Mouse (Mus musculus): ENCODE data around the gene Gcc2. TPM values are rescaled to one million over a fixed set of nuclear protein-coding genes. Genes with fewer than 3 reads are reported as not detected.
"Not testable (repeated sequence)": the region's sequence is repeated elsewhere in the genome, so short reads cannot be mapped to it uniquely, and the experiment has no call there.

Gcc2 gene
- polyA plus RNA-seq, 1 experiment = 22.8 TPM

DNA sequence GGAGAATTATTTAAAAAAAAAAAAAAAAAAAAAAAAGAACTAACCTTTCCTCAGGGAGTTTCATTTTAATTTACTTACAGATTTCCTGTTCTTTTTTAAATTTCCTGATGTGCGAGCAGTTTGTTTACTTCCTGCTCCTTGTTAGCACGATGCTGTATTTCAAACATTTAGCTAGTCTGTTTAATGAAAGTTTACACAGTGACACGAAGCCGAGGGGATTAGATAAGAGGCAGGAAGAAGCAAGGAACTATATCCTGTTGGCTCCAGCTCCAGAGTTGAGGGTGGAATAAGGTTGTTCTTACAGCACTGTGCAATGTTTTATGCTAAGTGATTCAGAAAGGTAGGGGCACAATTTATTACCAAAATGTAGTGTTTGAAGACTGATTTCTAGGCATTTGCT lies 657 bp downstream of the Gcc2 start:
- Histone ChIP-seq H3K27ac (replicated peaks; ENCODE audit: low read depth, low read length) (no peak overlapping the region), H3K4me1 (ENCODE audit: control insufficient read depth, insufficient read depth, insufficient read length, low read length) (peaks cover 3% of the 10 kb centered on the region), H3K4me3 (ENCODE audit: insufficient read depth, low read depth, low read length) (peak overlapping the region; percentile 83)

DNA sequence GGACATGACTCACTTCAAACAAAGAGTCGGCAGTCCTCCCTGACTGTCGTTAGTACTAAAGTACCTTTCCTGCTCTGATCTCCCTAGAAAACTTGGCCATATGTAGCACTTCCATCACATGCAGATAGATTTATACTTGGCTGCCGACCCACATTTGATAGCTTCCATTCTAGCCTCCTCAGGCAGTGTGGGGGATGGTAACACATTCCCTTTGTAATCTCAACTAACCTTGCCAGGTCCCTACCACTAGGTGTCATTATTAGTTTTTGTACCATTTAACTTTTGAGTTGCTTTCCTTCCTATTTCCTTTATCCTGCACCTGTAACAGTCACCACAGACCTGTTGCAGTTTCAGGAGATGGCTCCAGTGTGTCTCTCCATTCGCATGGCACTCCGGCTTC lies 3.2 kb downstream of the Gcc2 start:
- H3K27ac ChIP-seq (replicated peaks; ENCODE audit: low read depth, low read length) = no peak overlapping the region
- H3K4me1 ChIP-seq (ENCODE audit: control insufficient read depth, insufficient read depth, insufficient read length, low read length) = peaks cover 3% of the 10 kb centered on the region
- no peak overlapping the region for H3K4me3 ChIP-seq (ENCODE audit: insufficient read depth, low read depth, low read length)

DNA sequence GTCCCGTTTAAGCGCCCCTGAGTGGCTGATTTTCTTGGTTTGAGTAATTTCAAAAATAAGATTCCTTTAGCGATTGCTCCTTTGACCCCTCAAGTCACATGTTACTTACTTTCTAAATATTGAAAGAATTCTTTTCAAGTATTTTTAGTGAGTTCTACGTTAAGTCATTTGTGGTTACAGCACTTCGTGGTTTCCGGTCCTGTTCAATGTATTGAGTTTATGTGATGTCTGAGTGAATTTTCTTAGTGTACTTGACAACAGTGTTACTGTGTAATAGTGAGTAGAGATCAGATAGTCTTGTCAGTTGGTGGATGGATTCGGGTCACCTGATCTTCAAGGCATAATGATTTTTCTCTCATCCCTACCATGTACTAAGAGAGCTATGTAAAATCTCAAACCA lies 26.9 kb downstream of the Gcc2 start:
- Histone ChIP-seq H3K4me3 (ENCODE audit: insufficient read depth, low read depth, low read length) (no peak overlapping the region), H3K4me1 (ENCODE audit: control insufficient read depth, insufficient read depth, insufficient read length, low read length) (no peaks in the 10 kb centered on the region), H3K27ac (replicated peaks; ENCODE audit: low read depth, low read length) (no peak overlapping the region)

DNA sequence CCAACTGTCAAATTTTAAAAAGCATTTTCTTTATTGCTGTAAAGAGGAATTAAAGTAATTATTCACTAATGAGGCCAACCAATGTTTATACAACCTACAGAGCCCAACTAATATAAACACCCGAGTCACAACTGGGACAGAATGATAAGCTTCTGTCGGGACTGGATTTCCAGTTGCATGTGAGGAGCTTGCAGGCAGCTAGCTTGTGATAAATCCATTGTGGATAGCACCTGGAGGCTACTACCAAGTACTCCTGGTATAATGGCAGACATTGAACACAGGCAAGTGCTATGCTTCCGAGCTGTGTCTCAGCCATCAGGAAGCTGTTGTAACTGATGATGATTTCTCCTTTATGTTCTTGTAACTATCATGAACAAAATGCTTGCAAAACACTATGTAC lies 35.4 kb downstream of the Gcc2 start:
- H3K27ac ChIP-seq (replicated peaks; ENCODE audit: low read depth, low read length) = no peak overlapping the region

DNA sequence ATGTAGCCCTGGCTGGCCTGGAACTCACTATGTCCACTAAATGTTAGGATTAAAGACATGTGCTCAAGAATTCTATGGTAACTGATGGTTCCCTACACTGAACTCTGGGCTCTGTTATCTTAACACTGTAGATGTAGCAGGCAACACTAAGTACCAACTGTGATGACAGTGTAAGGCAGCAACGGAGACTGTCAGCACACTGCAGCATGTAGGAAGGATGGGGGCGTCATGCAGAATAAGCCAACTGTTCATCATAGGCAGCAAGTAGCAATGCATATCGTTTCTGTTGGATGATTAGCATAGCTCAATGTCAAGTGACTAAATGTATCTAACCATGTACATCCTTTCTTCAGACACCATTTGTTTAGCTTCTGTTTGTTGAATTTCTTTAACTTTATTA lies 38.9 kb downstream of the Gcc2 start:
- Histone ChIP-seq H3K4me3 (ENCODE audit: insufficient read depth, low read depth, low read length) (no peak overlapping the region), H3K4me1 (ENCODE audit: control insufficient read depth, insufficient read depth, insufficient read length, low read length) (no peaks in the 10 kb centered on the region), H3K27ac (replicated peaks; ENCODE audit: low read depth, low read length) (no peak overlapping the region)

More for the DNA sequence above, 35.4 kb downstream of the Gcc2 start:
- H3K4me3 ChIP-seq (ENCODE audit: insufficient read depth, low read depth, low read length) = no peak overlapping the region
- H3K4me1 ChIP-seq (ENCODE audit: control insufficient read depth, insufficient read depth, insufficient read length, low read length) = no peaks in the 10 kb centered on the region

DNA sequence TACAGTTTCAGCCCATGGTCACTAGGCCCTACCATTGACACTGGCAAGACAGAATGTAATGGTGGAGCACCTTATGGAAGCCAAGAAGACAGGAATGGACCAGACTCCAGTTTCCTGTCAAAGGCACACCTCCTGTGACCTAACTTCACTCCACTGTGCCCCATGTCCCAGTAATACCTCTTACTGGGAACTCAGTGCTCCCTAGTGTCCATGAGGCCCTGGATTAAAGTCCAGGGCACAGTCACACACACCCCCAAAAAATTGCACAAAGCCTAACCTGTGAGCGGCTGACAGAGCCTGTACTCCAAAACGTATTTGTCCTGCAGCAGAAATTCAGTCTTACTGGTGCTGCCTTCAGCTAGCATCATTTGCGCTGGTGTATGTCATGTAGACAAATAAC lies 40.3 kb downstream of the Gcc2 start:
- Histone ChIP-seq H3K4me1 (ENCODE audit: control insufficient read depth, insufficient read depth, insufficient read length, low read length) (no peaks in the 10 kb centered on the region), H3K4me3 (ENCODE audit: insufficient read depth, low read depth, low read length) (no peak overlapping the region), H3K27ac (replicated peaks; ENCODE audit: low read depth, low read length) (no peak overlapping the region)

DNA sequence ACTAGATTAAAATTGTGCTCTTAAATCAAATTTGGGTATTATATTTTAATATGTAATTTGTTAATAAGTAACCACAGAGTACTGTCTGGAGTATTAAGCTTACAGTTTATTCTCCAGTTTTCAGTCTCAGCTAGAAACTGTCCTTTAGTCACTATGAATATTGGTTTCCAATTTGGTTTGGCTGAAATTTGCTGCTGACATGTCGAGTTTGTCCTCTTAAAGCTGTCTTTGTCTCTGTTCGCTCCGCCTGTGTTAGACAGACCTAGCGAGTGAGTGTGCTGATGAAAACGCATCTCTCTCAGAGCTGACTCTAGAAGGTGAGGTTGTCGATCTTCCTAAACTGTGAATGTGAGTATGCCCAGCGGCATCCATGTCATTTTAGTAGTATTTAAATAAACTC lies 49.7 kb downstream of the Gcc2 start:
- no peaks in the 10 kb centered on the region for H3K4me1 ChIP-seq (ENCODE audit: control insufficient read depth, insufficient read depth, insufficient read length, low read length)
- no peak overlapping the region for H3K27ac ChIP-seq (replicated peaks; ENCODE audit: low read depth, low read length)
- H3K4me3 ChIP-seq (ENCODE audit: insufficient read depth, low read depth, low read length) = no peak overlapping the region

DNA sequence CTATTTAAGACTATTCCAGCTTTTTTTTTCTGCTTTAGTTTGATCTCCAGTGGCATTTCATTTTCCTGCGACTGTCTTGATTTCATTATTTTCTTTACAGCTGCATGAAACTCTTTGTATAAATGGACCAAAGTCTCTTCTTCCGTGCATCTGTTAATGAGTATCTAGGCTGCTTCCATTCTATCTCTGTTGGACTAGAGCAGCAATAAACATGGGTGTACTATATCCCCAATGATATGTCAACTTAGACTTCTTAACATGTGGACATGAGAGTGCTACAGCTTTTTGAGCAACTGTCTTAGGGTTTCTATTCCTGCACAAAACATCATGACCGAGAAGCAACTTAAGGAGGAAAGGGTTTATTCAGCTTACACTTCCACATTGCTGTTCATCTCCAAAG lies 51.6 kb downstream of the Gcc2 start:
- Histone ChIP-seq H3K27ac (replicated peaks; ENCODE audit: low read depth, low read length) (no peak overlapping the region), H3K4me1 (ENCODE audit: control insufficient read depth, insufficient read depth, insufficient read length, low read length) (no peaks in the 10 kb centered on the region), H3K4me3 (ENCODE audit: insufficient read depth, low read depth, low read length) (no peak overlapping the region)

DNA sequence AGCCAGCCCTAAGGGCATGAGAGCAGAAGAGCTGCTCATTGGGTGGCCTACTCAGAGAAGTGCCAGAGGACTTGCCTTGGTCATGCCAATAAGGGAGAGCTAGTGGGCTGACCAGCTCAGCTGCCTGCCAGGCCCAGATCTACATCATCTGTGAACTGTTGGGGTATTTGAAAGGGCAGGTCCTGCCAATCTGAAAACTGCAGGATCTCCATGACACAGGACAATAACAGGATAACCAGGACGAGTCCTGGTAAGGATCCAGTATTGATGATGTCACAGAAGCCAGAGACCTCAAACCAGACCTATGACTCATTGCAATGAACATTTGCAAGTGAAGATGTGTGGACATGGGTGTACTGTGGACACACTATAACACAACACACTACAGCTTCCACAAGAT lies 55.5 kb downstream of the Gcc2 start:
- Histone ChIP-seq H3K27ac (replicated peaks; ENCODE audit: low read depth, low read length) (no peak overlapping the region), H3K4me3 (ENCODE audit: insufficient read depth, low read depth, low read length) (no peak overlapping the region), H3K4me1 (ENCODE audit: control insufficient read depth, insufficient read depth, insufficient read length, low read length) (no peaks in the 10 kb centered on the region)

DNA sequence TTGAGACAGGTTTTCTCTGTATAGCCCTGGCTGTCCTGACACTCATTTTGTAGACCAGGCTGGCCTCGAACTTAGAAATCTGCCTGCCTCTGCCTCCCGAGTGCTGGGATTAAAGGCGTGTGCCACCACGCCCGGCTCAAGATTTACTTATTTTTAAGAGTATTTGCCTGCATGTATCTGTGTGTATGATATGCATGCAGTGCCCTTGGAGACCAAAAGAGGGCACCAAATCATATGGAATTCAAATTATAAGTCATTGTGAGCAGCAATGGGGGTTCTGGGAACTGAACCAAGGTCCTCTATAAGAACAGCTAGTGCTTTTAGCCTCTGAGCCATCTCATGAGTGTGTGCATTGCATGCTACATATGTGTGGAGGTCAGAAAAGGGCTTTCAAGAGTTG lies 57.6 kb downstream of the Gcc2 start:
- H3K27ac ChIP-seq (replicated peaks; ENCODE audit: low read depth, low read length) = no peak overlapping the region
- H3K4me3 ChIP-seq (ENCODE audit: insufficient read depth, low read depth, low read length) = no peak overlapping the region
- H3K4me1 ChIP-seq (ENCODE audit: control insufficient read depth, insufficient read depth, insufficient read length, low read length) = no peaks in the 10 kb centered on the region

DNA sequence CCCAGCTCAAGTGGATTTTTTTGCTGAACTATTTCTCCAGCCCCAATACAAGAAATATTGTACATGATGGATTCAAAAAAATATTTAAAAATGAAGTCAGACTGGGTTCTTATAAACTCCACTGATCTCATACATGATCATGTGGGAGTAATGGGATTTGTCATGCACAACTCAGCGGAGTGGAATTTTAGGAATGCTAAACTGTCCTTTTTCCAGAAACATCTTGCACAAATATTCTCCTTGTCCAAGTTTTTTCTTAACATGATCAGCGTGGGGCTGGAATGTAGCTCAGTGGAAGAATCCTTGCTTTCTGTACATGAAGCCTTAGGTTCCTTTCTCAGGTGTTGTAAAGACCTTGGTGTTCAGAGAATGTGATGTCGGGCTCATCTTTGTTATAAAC lies 65.6 kb downstream of the Gcc2 start:
- Histone ChIP-seq H3K4me3 (ENCODE audit: insufficient read depth, low read depth, low read length) (no peak overlapping the region), H3K27ac (replicated peaks; ENCODE audit: low read depth, low read length) (0 out of 2 replicates have a peak overlapping the region, but pooled peaks have one; percentile 14), H3K4me1 (ENCODE audit: control insufficient read depth, insufficient read depth, insufficient read length, low read length) (0 out of 2 replicates have a peak, but pooled peaks cover 4% of the 10 kb centered on the region)

DNA sequence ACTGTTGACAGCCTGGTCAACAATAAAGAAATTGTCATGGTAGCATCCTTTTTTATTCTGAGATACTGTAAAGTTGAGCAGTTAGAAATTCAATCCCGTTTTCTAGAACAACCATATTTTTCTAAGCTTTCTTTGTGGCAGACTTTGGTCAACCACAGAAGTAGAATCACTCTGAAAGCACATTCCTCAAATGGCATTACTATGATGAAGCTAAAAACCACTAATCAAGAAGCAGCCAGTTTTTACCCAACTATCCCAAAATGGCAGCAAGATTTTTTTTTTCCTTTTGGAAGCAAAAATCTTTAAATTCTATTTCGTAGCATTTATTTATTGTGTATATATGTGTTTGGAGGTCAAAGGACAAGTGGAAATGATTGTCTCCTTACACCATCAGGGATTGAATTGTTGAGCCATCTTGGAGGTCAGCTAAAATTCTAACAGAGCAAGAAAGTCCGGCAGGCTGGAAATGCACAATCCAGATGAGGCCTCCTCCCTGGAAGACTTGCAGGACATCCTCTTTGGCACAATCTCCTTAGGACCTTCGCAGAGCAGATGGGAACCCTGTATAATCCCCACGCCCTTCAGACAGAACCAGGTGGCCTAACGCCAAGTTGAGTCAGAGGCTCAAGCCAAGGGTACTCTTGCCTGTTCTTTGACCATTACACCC lies 67.2 kb downstream of the Gcc2 start:
- Histone ChIP-seq H3K27ac (replicated peaks; ENCODE audit: low read depth, low read length) (peak overlapping the region; percentile 69), H3K4me1 (ENCODE audit: control insufficient read depth, insufficient read depth, insufficient read length, low read length) (peaks cover 6% of the 10 kb centered on the region; the same call in 1 of the 2 replicates), H3K4me3 (ENCODE audit: insufficient read depth, low read depth, low read length) (peak overlapping the region; percentile 46)

DNA sequence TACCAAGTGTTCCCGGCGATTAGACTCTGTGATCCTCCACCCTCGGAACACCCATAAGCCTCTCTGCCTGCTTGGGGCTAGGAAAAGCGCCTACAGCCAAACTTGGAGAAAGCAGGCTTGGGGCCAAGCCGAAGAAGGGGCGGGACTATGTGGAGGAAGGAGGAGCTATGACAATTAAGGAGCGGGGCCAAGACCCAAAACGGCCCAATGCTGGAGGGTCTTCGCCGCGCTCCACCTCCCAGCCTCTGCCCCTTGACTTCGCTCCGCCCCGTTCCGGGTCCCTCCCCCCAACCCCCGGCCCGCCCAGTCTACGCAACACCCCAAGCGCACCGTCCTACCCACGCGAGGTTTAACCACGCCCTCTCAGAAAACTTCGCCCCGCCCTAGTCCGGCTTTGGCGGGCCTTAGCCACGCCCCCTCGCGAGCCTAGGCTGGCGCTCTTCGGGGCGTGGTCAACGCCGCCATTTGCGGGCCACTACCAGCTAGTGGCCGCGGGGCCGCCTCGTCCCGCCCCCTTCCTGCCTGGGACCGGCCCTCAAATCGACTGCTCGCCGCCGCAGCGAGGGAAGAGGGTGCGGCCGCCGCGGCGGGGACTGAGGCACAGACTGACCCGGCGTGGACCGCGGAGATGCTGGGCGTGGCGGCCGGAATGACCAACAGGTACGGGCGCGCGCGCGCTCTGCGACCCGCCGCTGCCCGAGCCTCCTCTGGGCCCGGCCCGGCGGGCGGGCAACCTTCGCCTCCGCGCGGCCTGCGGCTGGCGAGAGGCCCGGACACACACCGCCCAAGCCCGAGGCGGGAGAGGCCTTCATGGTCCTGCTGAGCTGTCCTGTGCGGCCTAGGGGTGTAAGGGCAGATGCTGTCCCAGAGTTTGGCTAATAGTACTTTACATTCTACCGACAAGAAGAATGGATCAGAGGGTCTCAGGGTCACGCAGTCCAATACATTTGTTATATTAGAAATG lies 68.0 kb downstream of the Gcc2 start, which contains the start of gene Lims1:
Lims1 (plus strand) TSS at position 439 of the 964 bp plus-strand sequence.
- peaks cover 6% of the 10 kb centered on the region; the same call in 1 of the 2 replicates for H3K4me1 ChIP-seq (ENCODE audit: control insufficient read depth, insufficient read depth, insufficient read length, low read length)

DNA sequence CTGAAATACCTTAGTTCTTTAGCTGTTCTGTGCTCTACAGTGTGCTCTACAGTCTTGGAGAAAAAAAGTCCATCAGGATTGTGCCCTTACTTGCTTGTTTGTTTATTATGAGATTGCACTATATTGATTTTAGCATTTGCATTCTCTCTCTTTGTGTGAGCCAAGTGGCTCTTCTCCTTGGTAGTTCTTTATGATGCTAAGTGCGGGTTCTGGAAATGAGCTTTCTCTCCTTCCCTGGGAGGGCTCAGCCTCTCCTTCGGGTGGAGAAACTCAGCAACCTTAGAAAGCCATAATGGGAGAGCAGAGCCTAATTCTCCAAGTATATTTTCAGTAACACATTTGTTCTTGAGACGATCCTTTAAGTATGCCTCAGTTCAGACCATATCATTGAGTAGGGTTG lies 71.0 kb downstream of the Gcc2 start:
- H3K4me1 ChIP-seq (ENCODE audit: control insufficient read depth, insufficient read depth, insufficient read length, low read length) = peaks cover 11% of the 10 kb centered on the region
- no peak overlapping the region for H3K27ac ChIP-seq (replicated peaks; ENCODE audit: low read depth, low read length)
- H3K4me3 ChIP-seq (ENCODE audit: insufficient read depth, low read depth, low read length) = no peak overlapping the region

More for the DNA sequence above, 68.0 kb downstream of the Gcc2 start, which contains the start of gene Lims1:
- peak within 1 kb of the TSS; percentile 77 for H3K4me3 ChIP-seq (ENCODE audit: insufficient read depth, low read depth, low read length)
- H3K27ac ChIP-seq (replicated peaks; ENCODE audit: low read depth, low read length) = peak within 1 kb of the TSS; percentile 78

DNA sequence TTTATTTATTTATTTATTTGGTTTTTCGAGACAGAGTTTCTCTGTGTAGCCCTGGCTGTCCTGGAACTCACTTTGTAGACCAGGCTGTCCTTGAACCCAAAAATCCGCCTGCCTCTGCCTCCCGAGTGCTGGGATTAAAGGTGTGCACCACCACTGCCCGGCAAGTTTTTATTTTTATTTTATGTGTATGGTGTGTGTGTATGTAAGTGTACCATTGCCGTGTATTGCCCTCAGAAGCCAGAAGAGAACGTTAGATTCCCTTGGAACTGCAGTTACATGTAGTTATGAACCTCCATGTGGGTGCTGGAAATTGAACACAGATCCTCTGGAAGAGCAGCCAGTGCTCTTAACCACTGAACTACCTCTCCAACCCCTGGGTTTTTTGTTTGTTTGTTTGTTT lies 72.5 kb downstream of the Gcc2 start:
- H3K27ac ChIP-seq (replicated peaks; ENCODE audit: low read depth, low read length); H3K4me3 ChIP-seq (ENCODE audit: insufficient read depth, low read depth, low read length): not testable (repeated sequence)
- peaks cover 11% of the 10 kb centered on the region for H3K4me1 ChIP-seq (ENCODE audit: control insufficient read depth, insufficient read depth, insufficient read length, low read length)
